Mouse (Mus musculus) central nervous system, embryonic 14 days (tissue): ENCODE measurements around the gene Lrrc4c. TPM values are rescaled to one million over a fixed set of nuclear protein-coding genes. Genes with fewer than 3 reads are reported as not detected.

Experiments used
- polyA plus RNA-seq: library from polyadenylated mRNA; depleted of rRNA; stranded (reverse); fragments of >200 nt; gene quantifications from 2 replicates; pipeline ENCODE4 v1.2.3, GENCODE M21; 2012; rRNA removed

Gene Lrrc4c
- polyA plus RNA-seq = 11.4 and 11.8 TPM in 2 replicates

GRCm38 (mm10) chr2:96317387-96318299 is at the start of gene Lrrc4c:
Gene Lrrc4c, plus strand, starts transcription at chr2:96318169.

